ENCODE assay signal across 12 mouse cellular contexts in genomic region chr19:3619359-3619758, GRCm38 (mm10). TPM values are rescaled to one million over a fixed set of nuclear protein-coding genes. Genes with fewer than 3 reads are reported as not detected.
DNase-seq lines count a peak whose midpoint lies in the region; ATAC-seq and TF ChIP-seq lines count a peak whose summit lies in the region.
"Had no signal": no experiment of that assay in that cellular context is flagged by ENCODE, and none has a peak within 500 bp of the region (broad histone marks: within the 10 kb centered on the region; RNA-seq: fewer than 3 reads in every experiment).

No protein-coding gene starts in this region.

- peak; percentile 63 for TF ChIP-seq CTCF in gastrocnemius, adult 2 months (IDR thresholded peaks at IDR 0.05)
- peak; percentile 60 for TF ChIP-seq CTCF in lung, postnatal 0 days (IDR thresholded peaks at IDR 0.05)

- no peaks in the 10 kb centered on the region for H3K27me3 ChIP-seq in lung, postnatal 0 days (replicated peaks; ENCODE audit: insufficient read depth, low read length)
- H3K27me3 ChIP-seq in splenic B cell, adult 2 months (ENCODE audit: control insufficient read depth, insufficient read depth, low read length, poor library complexity, severe bottlenecking): no peaks in the 10 kb centered on the region
- H3K27me3 ChIP-seq: kidney, embryonic 15.5 days had no signal

- 82% methylated on average over 2 of the region's 2 CpGs for WGBS in lung, postnatal 0 days

- intact Hi-C loops in gastrocnemius, adult 2 months (cut with DNase I): no loop called here

- TF ChIP-seq EP300 in lung, postnatal 0 days (IDR thresholded peaks at IDR 0.05): no peak

- no peak for DNase-seq in gastrocnemius, adult 2 months
- DNase-seq in gastrocnemius, adult 18-20 months (ENCODE audit: low spot score): no peak
- DNase-seq in lung, postnatal 0 days (ENCODE audit: low spot score): no peak
- no peak for DNase-seq in lung, adult 18-20 months
- DNase-seq in adipocyte (ENCODE audit: low spot score): peak; percentile 39
- peak; percentile 23 for DNase-seq in splenic B cell, adult 2 months (ENCODE audit: low read depth, low spot score)
- DNase-seq in urinary bladder, postnatal 14 days (ENCODE audit: low spot score): no peak
- no peak for DNase-seq in retina, postnatal 1 day
- DNase-seq: adrenal gland, postnatal 14 days; cerebellum, postnatal 36 days; lung, postnatal 10 days had no signal

- H3K9ac ChIP-seq in lung, postnatal 0 days (replicated peaks; ENCODE audit: low read depth): no peak overlapping the region
- H3K9ac ChIP-seq: kidney, embryonic 15.5 days had no signal

- H3K4me1 ChIP-seq in lung, postnatal 0 days (ENCODE audit: insufficient read depth, low read depth, low read length): no peaks in the 10 kb centered on the region
- H3K4me1 ChIP-seq: kidney, embryonic 15.5 days had no signal

- H3K4me3 ChIP-seq in gastrocnemius, adult 2 months: no peak overlapping the region
- no peak overlapping the region for H3K4me3 ChIP-seq in lung, postnatal 0 days (ENCODE audit: low read depth, low read length)
- H3K4me3 ChIP-seq: kidney, embryonic 15.5 days had no signal

- no peak overlapping the region for H3K27ac ChIP-seq in gastrocnemius, adult 2 months
- no peak overlapping the region for H3K27ac ChIP-seq in lung, postnatal 0 days (ENCODE audit: low read length)
- H3K27ac ChIP-seq: kidney, embryonic 15.5 days had no signal

- ATAC-seq in lung, postnatal 0 days: no peak

- H3K36me3 ChIP-seq in lung, postnatal 0 days (ENCODE audit: insufficient read depth, low read length): peaks cover 56% of the 10 kb centered on the region
- no peaks in the 10 kb centered on the region for H3K36me3 ChIP-seq in splenic B cell, adult 2 months (ENCODE audit: control insufficient read depth, insufficient read depth, low read length, poor library complexity, severe bottlenecking)

- H3K9me3 ChIP-seq in lung, postnatal 0 days (ENCODE audit: low read length): no peaks in the 10 kb centered on the region

- H3K4me2 ChIP-seq in lung, postnatal 0 days (replicated peaks; ENCODE audit: low read depth, low read length): no peak overlapping the region
- H3K4me2 ChIP-seq: kidney, embryonic 15.5 days had no signal

RNA-seq across cellular contexts. Expression of gene Ppp6r3, which starts 43.8 kb away (rescaled TPM):
- total RNA-seq in gastrocnemius, adult 2 months (2021): 10 to 100 TPM; 66.1 to 70.5 TPM
- total RNA-seq in gastrocnemius, adult 18-20 months (2021): 10 to 100 TPM; 57.0 to 65.4 TPM
- polyA plus RNA-seq in lung, postnatal 0 days (2015; fragmentation: Nextera tagmentation; extraction: Ambion mirVana): 30.6 and 33.6 TPM in 2 replicates

Comparison
In these comparisons a context has a peak if more than half of its experiments do, and no peak if none do; other contexts are left out.
1. DNase-seq: peak in adipocyte (single experiment) and splenic B cell, adult 2 months (single experiment); none in gastrocnemius, adult 2 months (single experiment), gastrocnemius, adult 18-20 months (single experiment), lung, postnatal 0 days (single experiment), lung, adult 18-20 months (0 of 2), urinary bladder, postnatal 14 days (single experiment) and retina, postnatal 1 day (single experiment).